Mouse (Mus musculus): ENCODE data around the gene Dusp19.

DNA sequence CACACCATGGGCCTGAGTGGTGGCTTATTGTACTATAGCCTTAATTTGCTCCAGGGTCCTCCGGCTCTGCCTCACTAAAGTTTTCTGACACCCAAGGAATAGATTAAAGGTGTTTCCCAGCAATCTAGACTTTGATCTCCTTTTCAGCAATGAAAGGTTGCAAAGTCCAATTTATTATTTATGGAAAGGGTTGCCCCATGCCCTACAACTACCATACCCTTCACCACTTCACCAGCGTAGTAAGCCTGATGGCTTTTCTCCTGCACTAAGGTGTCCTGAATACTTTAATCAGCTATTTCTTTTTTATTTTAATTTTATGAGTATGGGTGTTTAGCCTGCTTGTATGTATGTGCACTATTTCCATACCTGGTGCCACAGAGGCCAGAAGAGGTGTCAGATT, 45.8 kb downstream of the Dusp19 start:
- TF ChIP-seq CTCF (conservative IDR thresholded peaks at IDR 0.05; ENCODE audit: low read length), result no peak
- TF ChIP-seq POU5F1 (IDR thresholded peaks at IDR 0.05; ENCODE audit: borderline replicate concordance, low read length), result no peak
- TF ChIP-seq NANOG (IDR thresholded peaks at IDR 0.05; ENCODE audit: borderline replicate concordance, low read length), result no peak
